Mouse (Mus musculus) thymus, postnatal 36 days (tissue): ENCODE measurements around the gene Hmgcl.
A peak's percentile ranks its signal among the peaks of the same experiment; 100 is the strongest.

Source experiments
- DNase-seq, 2 experiments: peaks; one replicate each; pipeline ENCODE4 v3.0.0; 2022; ENCODE audit warnings: mixed read lengths in 2 of 2

The Hmgcl gene

GRCm38 (mm10) chr4:135946278-135946658 lies at the start of gene Hmgcl:
Gene Hmgcl (plus strand): TSS chr4:135946448.
- DNase-seq, result peak; percentile 95 to 96

- peak; percentile 55 to 73 for DNase-seq
These were observed 47.7 kb upstream of the Hmgcl start for GRCm38 (mm10) chr4:135898380-135899049.

- no peak for DNase-seq
These were observed 47.2 kb upstream of the Hmgcl start for GRCm38 (mm10) chr4:135899050-135899448.

DNA sequence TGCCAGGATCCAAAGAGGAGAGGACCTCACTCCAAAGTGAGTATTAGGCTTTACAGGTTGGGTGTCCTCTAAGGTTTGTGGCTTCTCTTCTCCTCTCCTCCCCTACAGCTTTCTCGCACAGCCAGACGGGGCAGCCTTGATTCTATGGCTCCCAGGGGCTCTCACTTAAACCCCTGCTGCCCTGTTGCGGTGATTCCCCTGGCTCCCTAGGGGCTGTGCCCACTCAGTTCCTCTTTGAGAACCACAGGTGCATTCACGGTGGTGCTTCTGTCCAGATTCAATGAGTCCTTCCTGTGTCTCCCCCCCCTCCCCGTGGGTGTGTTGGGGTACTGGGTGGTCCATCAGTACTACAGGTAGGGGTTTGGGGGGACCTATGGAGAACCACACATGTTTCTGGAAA lies 46.2 kb upstream of the Hmgcl start:
- no peak for DNase-seq

DNA sequence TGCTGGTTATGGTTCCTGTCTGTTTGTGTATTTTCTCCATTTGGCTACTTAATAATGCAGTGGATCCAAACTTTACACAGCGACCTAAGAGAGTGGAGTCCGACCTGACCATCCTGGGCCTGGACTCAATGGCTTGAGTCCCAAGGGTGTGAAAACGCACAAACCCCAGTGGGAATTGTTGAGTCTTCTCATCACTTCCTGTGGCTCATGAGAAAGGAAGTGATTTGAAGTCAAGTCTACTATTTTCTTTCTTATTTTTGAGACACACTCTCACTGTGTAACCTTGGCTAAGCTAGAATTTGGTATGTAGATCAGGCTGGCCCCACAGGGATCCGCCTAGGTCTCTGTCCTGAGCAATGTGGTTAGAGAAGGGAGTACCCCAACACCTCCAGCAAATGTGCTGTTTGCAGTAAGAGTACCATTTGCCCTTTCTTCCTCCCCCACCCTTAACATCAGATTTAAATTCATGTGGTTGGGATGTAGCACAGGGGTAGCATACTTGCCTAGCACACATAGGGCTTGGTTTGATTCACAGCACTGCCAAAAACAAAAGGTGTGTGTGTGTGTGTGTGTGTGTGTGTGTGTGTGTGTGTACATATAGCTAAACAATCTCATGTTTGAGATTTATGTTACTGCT lies 43.5 kb upstream of the Hmgcl start:
- DNase-seq, result no peak

GRCm38 (mm10) chr4:135904810-135905209 lies 41.4 kb upstream of the Hmgcl start:
- no peak for DNase-seq

DNA sequence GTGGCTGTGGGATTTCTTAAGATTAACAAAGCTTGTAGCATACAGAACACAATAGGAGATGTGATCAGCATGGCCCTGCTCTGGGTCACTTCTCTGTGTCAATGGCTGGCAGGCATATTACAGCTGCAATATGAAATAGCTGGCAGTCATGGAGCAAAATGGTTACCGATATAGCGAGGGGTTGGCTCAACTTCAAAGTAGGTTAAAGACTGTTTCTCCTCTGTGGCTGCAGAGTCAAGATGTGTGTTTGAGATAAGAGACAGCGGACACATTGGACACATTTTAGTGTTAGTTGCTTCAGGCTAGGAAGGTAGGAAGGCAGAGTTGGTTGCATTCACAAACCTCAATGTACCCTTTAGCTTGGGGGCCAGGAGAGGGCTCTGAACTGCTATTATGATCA lies 39.6 kb upstream of the Hmgcl start:
- DNase-seq, result no peak

- no peak for DNase-seq
These were observed 36.8 kb upstream of the Hmgcl start for GRCm38 (mm10) chr4:135909326-135910066.

- no peak for DNase-seq
These were observed 34.7 kb upstream of the Hmgcl start for GRCm38 (mm10) chr4:135911531-135911930.

DNA sequence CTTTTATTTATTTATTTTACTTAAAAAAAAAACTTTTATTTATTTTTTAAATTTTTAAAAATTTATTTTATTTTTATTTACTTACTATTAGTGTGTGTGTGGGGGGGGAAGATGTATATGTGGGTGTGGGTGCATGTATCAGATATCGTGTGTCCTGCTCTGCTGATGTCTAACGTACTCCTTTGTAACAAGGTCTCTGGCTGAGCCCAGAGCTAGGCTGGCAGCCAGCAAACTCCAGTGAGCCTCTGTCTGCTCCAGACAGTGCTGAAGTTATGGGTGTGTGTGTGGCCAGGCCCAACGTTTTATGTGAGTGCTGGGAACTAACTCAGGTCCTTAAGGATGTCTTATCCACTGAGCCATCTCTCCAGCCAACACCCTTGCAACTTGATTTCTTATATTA lies 34.1 kb upstream of the Hmgcl start:
- no peak for DNase-seq

- no peak for DNase-seq
These were observed 33.4 kb upstream of the Hmgcl start for GRCm38 (mm10) chr4:135912835-135913234.

- no peak for DNase-seq
These were observed 32.8 kb upstream of the Hmgcl start for GRCm38 (mm10) chr4:135913433-135913832.

GRCm38 (mm10) chr4:135918635-135919279 lies 27.5 kb upstream of the Hmgcl start:
- no peak for DNase-seq

- DNase-seq, result no peak
These were observed 27.0 kb upstream of the Hmgcl start for GRCm38 (mm10) chr4:135919280-135919639.

DNA sequence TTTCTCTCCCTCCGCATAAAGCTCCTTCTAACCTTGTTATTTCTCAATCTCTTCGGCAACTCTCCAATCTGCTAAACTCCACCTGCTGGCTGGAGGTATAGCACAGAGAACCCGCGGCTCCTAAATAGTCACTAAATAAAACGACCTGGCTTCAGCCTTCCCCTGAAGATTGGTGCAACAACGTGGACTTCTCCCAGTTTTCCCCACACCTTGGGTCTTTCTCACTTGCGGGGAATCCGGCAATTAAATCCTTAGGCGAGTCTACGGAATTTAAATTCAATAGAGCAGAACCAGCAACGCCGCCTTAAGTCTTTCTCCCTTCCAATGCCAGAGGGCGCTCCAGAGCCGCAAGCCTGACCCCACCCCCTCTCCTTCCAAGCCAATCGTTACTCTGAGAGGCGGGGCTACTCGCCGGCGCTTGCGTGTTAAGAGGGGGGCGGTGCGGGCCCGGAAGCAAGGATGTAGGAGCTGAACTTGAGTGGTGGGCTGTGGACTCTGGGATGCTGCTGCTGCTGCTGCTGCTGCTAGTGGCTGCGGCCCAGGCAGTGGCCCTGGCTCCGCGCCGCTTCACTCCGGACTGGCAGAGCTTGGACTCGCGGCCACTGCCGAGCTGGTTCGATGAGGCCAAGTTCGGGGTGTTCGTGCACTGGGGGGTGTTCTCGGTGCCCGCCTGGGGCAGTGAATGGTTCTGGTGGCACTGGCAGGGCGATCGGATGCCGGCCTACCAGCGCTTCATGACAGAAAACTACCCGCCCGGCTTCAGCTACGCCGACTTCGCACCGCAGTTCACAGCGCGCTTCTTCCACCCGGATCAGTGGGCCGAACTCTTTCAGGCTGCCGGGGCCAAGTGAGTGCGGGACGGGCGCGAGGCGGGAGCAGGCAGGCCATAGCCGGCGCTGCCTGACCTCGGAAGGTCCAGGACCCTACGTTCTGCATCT lies 25.7 kb upstream of the Hmgcl start, which contains the start of gene Fuca1:
Gene Fuca1, plus strand, starts transcription at position 432 of the 938 bp plus-strand sequence.
- peak; percentile 97 to 98 for DNase-seq

- DNase-seq, result no peak
These were observed 24.8 kb upstream of the Hmgcl start for GRCm38 (mm10) chr4:135921257-135922120.

- no peak for DNase-seq
These were observed 24.1 kb upstream of the Hmgcl start for GRCm38 (mm10) chr4:135922190-135922589.

DNA sequence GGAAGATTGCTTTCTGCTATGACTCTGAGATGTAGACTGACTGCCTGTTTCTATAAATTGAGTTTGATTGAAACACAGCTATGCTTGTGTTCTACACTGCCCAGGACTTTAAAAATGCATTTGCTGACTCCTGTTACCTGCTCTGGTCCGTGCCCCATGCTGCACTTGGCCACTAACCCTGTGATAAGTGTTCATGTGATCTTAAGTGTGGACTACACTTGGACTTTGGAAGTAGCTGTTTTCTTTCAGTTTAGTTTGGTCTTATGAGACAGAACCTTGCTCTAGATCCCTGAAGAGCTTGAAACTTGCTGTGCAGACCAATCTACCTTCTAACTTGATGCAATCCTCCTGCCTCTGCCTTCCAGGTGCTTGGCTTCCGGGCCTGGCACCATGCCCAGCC lies 21.8 kb upstream of the Hmgcl start:
- DNase-seq, result no peak

DNA sequence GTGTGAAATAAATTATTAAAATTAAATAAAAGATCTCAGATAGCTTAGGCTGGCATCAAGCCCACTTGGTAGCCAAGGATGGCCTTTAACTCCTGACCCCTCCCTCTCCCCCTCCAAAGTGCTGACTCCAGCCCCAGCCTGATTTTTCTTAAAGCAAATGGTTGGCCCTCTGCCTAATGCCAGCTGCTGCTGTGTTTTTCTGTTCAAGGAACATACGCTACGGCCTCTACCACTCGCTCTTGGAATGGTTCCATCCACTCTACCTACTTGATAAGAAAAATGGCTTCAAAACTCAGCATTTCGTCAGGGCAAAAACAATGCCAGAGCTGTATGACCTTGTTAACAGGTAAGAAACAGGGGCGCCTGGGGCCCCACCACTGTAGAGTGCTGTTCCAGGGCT lies 20.9 kb upstream of the Hmgcl start:
- no peak for DNase-seq

- DNase-seq, result no peak
These were observed 19.9 kb upstream of the Hmgcl start for GRCm38 (mm10) chr4:135926195-135926808.

DNA sequence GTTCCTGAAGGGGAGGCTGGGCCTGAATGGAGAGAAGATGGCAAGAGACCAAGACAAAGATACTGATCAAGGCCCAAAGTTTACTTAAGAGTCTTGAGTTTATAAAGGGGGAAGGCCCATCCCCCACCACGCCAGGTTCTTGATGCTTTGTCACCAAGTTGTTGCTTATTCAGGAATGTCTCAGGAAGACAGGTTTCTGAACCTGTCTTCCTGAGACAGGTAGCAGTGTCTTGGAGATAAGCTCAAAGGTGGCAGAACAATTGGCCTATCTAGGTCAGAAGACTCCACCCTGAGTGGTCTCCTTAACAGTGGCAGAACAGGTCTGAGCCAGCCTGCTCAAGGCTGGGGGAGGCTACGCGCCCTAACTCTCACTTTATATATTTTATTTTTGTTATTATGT lies 19.4 kb upstream of the Hmgcl start:
- DNase-seq, result no peak
